Mouse (Mus musculus): ENCODE measurements around the gene Rnf130.

- TF ChIP-seq CTCF (IDR thresholded peaks at IDR 0.05; ENCODE audit: low read depth) (no peak), EP300 (IDR thresholded peaks at IDR 0.05; ENCODE audit: low read depth) (no peak)
Measured at GRCm38 (mm10) chr11:50149200-50149599, 124.1 kb downstream of the Rnf130 start.

Data from liver, postnatal 0 days (tissue).